Mouse (Mus musculus) inflammation-experienced regulatory T-cells (primary cell): ENCODE measurements around the gene Fam90a1b. TPM values are rescaled to one million over a fixed set of nuclear protein-coding genes. Genes with fewer than 3 reads are reported as not detected.

Experiments
- polyA plus RNA-seq, 2 experiments: library from polyadenylated mRNA; unstranded; fragments of 100-300 nt; shearing (Covaris generic); gene quantifications; one replicate each; pipeline ENCODE4 v1.2.1; 2017

The Fam90a1b gene
- under 1 TPM; 0.05 to 0.37 TPM for polyA plus RNA-seq

GRCm38 (mm10) chrX:94366670-94367241 lies at the start of gene Fam90a1b, which contains the start of gene Apoo:
TSS of gene Fam90a1b (minus strand) at chrX:94366777.
TSS of gene Apoo (plus strand) at chrX:94367117.

Other genes with a start within 250 kb of the Fam90a1b start
- 10 to 100 TPM; 26.8 to 35.7 TPM for gene Zfx, start 243.1 kb downstream of the Fam90a1b start, polyA plus RNA-seq
- gene Eif2s3x, start 153.9 kb downstream of the Fam90a1b start, polyA plus RNA-seq = 10 to 100 TPM; 36.9 to 41.6 TPM
- 1 to 10 TPM; 7.9 to 9.6 TPM for gene Klhl15, start 132.2 kb downstream of the Fam90a1b start, polyA plus RNA-seq
- 10 to 100 TPM; 13.4 to 18.5 TPM for gene Apoo, start 340 bp upstream of the Fam90a1b start, polyA plus RNA-seq
- 10 to 100 TPM in 1 of 2 experiments, 1 to 10 TPM in 1; 2.9 to 11.7 TPM for gene Maged1, start 175.4 kb upstream of the Fam90a1b start, polyA plus RNA-seq